Mouse (Mus musculus) C2C12 (cell line): Measurements from ENCODE around the gene Wdfy1.

ENCODE experiments used
- CEBPB ChIP-seq: IDR thresholded peaks from one replicate; pipeline ENCODE4 v1.6.1; 2011; ENCODE audit warnings: low read depth, mild to moderate bottlenecking, control low read depth, moderate library complexity
- CTCF ChIP-seq: IDR thresholded peaks from one replicate; pipeline ENCODE4 v1.5.1; 2011; ENCODE audit not compliant: control insufficient read depth, insufficient read depth, insufficient read length
- MAX ChIP-seq: IDR thresholded peaks from one replicate; pipeline ENCODE4 v1.6.1; 2011; ENCODE audit warnings: mild to moderate bottlenecking, control low read depth
- USF1 ChIP-seq: IDR thresholded peaks from one replicate; pipeline ENCODE4 v1.6.1; 2011; ENCODE audit warnings: low read depth, mild to moderate bottlenecking, control low read depth, moderate library complexity

DNA sequence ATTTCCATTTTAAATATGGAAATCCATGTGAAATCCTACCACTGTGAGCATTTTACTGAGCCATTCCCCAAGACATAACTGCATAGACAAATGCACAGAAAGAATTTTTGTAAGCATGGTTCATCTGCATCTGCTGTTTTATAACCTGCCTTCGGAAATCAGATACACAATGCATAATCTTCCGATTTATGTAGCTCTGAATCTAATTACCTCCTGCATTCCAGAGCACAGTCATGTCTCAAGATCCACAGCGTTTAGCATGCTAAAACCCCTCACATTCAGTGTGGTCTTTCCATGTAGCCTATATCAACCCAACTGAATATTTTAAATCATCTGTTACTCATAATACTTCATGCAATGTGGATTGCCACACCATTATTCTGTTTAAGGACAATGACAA, 33.5 kb upstream of the Wdfy1 start:
- no peak for TF ChIP-seq CTCF
- no peak for TF ChIP-seq CEBPB
- no peak for TF ChIP-seq USF1
- no peak for TF ChIP-seq MAX
